Mouse (Mus musculus) macrophage (primary cell): ENCODE measurements around the gene Hoxd10. TPM values are rescaled to one million over a fixed set of nuclear protein-coding genes. Genes with fewer than 3 reads are reported as not detected.

Experiments
- H3K27ac ChIP-seq: fragments of 350-480 bp; formaldehyde crosslinking; 2 replicates; pipeline ENCODE4 v1.9.0; 2021
- H3K36me3 ChIP-seq: fragments of 350-480 bp; formaldehyde crosslinking; 2 replicates; pipeline ENCODE4 v1.9.0; 2021; ENCODE audit errors: inconsistent target
- H3K4me3 ChIP-seq: fragments of 350-480 bp; formaldehyde crosslinking; 2 replicates; pipeline ENCODE4 v1.9.0; 2021; ENCODE audit errors: inconsistent target
- H3K79me2 ChIP-seq: fragments of 350-480 bp; formaldehyde crosslinking; 2 replicates; pipeline ENCODE4 v1.9.0; 2021; ENCODE audit errors: inconsistent target
- WGBS: methylation state at CpG from one replicate; pipeline ENCODE4 v1.1.7; 2026; ENCODE audit warnings: inconsistent platforms; ENCODE audit not compliant: missing documents; 5-methylcytosine and 5-hydroxymethylcytosine counted together
- polyA plus RNA-seq: library from polyadenylated mRNA; stranded (reverse); fragments of 250-400 nt; gene quantifications from 3 replicates; pipeline ENCODE4 v1.2.4, GENCODE M21; 2018; ENCODE audit warnings: inconsistent platforms

The Hoxd10 gene
- polyA plus RNA-seq, 1 experiment from 2014 or later = not detected

DNA sequence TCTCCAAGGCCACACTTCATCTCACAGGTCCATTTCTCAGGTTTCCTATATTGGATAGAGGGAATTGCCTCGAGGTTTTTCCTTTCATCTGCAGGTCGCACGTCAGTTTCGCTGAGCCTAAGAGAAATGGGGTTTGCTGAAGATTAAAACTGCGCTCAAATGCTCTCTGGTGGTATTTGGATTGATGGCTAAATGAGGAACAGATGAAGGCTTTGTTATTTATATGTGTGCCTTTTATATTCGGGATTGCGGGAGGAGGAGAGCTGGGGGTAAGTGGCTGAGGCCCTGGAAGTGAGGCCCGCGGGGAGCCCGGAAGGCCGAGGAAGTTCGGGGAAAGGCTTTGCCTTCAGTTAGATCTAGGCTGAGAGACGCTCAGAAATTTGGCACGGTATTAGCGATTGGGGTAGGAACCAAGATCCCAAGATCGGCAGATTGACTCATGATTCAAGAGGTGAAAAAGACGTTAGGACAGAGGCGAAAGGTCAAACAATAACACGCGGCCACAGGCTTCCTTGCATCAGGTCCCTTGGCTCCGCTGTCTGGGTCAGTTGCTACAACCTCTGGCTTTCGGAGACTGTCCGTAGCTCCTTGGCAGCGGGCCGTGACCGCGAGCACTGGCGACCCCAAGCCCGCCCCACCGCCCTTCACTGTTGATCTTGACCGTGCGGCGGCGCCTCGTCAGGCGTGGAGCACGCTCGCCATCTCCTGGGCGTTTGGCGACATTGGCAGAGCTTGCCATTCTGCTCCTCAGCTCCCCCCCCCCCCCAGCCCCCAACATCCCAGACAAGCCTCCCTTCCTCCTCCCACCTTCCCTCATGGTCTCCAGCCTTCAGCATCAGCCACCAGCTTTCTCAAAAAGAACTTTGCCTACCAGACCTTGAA lies 19.0 kb upstream of the Hoxd10 start:
- Histone ChIP-seq H3K79me2 (no peaks in the 10 kb centered on the region), H3K27ac (no peak overlapping the region), H3K36me3 (no peaks in the 10 kb centered on the region), H3K4me3 (no peak overlapping the region)
- 7% methylated on average over 28 of the region's 40 CpGs for WGBS

DNA sequence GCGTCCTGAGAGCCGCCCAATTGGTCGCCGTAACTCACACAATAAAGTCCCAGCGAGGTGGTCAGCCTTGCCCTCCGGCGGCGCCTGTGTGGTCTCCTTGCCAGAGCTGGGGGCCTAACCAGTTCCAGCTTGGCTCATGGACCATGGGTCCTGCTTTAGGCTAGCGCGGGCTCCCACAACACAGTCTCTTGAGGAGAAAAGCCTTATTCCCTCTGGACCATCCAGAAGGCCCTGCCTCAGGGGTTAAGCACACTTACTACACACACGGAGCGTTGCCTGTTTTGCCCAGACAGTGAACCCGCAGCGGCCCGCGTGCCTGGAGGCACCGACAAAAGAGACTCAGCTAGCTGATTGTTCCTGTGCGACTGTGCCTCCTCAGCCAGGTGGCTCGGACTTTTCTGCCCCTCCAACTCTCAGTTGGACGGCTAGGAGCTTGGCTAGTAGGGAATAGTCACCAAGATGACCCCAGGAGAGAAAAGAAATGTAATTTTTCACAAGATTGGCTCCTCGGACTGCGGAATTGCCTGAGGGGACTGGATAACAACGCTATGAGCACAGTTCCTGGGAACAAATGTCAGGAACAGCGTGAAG lies 17.8 kb upstream of the Hoxd10 start:
- Histone ChIP-seq H3K4me3 (no peak overlapping the region), H3K27ac (no peak overlapping the region), H3K36me3 (no peaks in the 10 kb centered on the region), H3K79me2 (no peaks in the 10 kb centered on the region)
- WGBS = 7% methylated on average over 21 of the region's 24 CpGs

GRCm38 (mm10) chr2:74674881-74675665 lies 16.7 kb upstream of the Hoxd10 start, which contains the start of gene Hoxd12:
TSS of gene Hoxd12 (plus strand) at chr2:74675013.
- Histone ChIP-seq H3K4me3 (no peak within 1 kb of the TSS), H3K36me3 (no peaks in the 10 kb centered on the region), H3K27ac (no peak within 1 kb of the TSS), H3K79me2 (no peaks in the 10 kb centered on the region)
- 11% methylated on average over 47 of the region's 47 CpGs for WGBS

- no peak overlapping the region for H3K4me3 ChIP-seq
- no peaks in the 10 kb centered on the region for H3K79me2 ChIP-seq
- H3K36me3 ChIP-seq = no peaks in the 10 kb centered on the region
- 13% methylated on average over 23 of the region's 24 CpGs for WGBS
- no peak overlapping the region for H3K27ac ChIP-seq
Observed at GRCm38 (mm10) chr2:74675666-74676282, 15.9 kb upstream of the Hoxd10 start.

DNA sequence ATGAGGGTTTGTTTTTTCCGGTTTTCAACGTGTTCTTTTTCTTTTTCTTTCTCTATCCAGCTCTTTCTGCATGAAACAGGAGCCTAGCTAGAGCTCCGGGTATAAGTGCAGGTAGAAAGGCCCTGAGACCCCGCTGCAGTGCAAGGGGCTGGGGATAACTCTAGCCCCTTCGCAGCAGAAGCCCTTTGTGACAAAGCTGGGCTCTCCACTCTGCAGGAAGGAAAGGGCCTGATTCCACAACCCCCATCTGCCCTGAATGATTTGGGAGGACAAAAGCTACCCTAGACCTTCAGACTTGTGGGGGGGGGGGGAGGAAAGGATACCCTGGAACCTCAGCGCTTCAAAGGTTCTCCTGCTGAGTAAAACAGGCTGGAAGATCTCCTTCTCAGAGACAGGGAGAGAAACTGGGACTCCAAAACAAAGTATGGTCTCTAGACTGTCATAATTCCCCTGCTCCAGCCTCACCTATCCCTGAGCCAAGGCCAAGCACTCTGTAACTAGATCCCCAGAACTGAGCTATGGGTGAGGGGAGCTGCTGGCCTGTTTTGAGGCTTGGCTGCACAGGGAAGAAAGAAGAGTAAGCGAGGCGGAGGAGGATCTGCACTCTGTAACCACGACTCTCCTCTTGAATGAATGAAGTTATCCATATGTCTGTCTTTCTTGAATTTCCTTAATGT lies 15.2 kb upstream of the Hoxd10 start:
- H3K27ac ChIP-seq = no peak overlapping the region
- WGBS = 13% methylated on average over 9 of the region's 9 CpGs
- H3K4me3 ChIP-seq = no peak overlapping the region
- no peaks in the 10 kb centered on the region for H3K36me3 ChIP-seq
- no peaks in the 10 kb centered on the region for H3K79me2 ChIP-seq

DNA sequence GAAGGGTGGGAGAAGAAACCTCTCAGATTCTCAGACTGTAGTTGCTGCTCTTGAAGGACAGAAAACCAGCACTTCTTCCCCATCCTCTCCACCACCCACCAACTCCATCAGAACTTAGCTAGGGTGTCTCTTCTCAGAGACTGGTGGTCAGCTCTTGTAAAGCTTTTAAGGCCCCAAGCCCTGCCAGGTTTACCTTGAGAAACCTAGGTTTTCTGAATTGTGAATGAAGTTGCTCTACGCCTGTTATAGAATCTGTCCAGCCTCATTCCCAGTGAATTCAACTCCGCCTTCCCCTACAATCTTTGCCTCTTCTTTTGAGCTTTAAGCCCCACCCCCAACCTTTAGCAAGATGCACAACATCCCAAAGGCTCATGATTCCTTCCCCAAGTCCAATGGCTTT lies 14.6 kb upstream of the Hoxd10 start:
- no peak overlapping the region for H3K4me3 ChIP-seq
- no peaks in the 10 kb centered on the region for H3K36me3 ChIP-seq
- no peaks in the 10 kb centered on the region for H3K79me2 ChIP-seq
- no peak overlapping the region for H3K27ac ChIP-seq
- WGBS = 46% methylated on average over 2 of the region's 2 CpGs

GRCm38 (mm10) chr2:74678891-74679595 lies 12.7 kb upstream of the Hoxd10 start, which contains the start of gene Hoxd11:
TSS of gene Hoxd11 (plus strand) at chr2:74679557.
- no peak within 1 kb of the TSS for H3K4me3 ChIP-seq

DNA sequence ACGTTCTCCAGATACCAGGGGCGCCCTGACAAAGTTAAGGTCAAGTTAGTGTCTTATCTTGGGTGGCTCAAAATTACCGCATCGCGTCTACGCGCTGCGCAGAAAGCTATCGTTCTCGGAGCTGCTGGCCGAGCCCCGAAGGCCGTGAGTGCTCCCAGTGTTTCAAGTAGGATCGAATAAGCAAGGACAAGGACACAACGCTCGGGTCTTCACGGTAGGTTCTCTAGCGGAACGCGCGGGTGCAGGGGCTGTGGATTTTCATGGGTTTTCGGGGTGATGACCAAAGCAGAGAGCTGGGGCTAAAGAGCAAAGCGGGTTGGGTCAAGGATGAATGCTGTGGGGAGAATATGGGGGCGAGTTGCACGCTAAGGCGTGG lies 12.1 kb upstream of the Hoxd10 start:
- no peaks in the 10 kb centered on the region for H3K36me3 ChIP-seq
- H3K79me2 ChIP-seq = no peaks in the 10 kb centered on the region
- WGBS = 4% methylated on average over 26 of the region's 26 CpGs
- H3K4me3 ChIP-seq = no peak overlapping the region
- no peak overlapping the region for H3K27ac ChIP-seq

More at GRCm38 (mm10) chr2:74678891-74679595, 12.7 kb upstream of the Hoxd10 start, which contains the start of gene Hoxd11:
- Histone ChIP-seq H3K79me2 (no peaks in the 10 kb centered on the region), H3K27ac (no peak within 1 kb of the TSS), H3K36me3 (no peaks in the 10 kb centered on the region)
- 5% methylated on average over 15 of the region's 15 CpGs for WGBS

GRCm38 (mm10) chr2:74679980-74680379 lies 11.7 kb upstream of the Hoxd10 start:
- H3K27ac ChIP-seq = no peak overlapping the region
- H3K36me3 ChIP-seq = no peaks in the 10 kb centered on the region
- WGBS = 7% methylated on average over 23 of the region's 23 CpGs
- no peak overlapping the region for H3K4me3 ChIP-seq
- no peaks in the 10 kb centered on the region for H3K79me2 ChIP-seq

- Histone ChIP-seq H3K79me2 (no peaks in the 10 kb centered on the region), H3K4me3 (no peak overlapping the region), H3K27ac (no peak overlapping the region), H3K36me3 (no peaks in the 10 kb centered on the region)
- WGBS = 8% methylated on average over 21 of the region's 21 CpGs
Observed at GRCm38 (mm10) chr2:74680561-74681398, 10.9 kb upstream of the Hoxd10 start.

GRCm38 (mm10) chr2:74681594-74682531 lies 9.9 kb upstream of the Hoxd10 start:
- no peaks in the 10 kb centered on the region for H3K79me2 ChIP-seq
- 6% methylated on average over 75 of the region's 78 CpGs for WGBS
- H3K36me3 ChIP-seq = no peaks in the 10 kb centered on the region
- H3K27ac ChIP-seq = no peak overlapping the region
- no peak overlapping the region for H3K4me3 ChIP-seq

DNA sequence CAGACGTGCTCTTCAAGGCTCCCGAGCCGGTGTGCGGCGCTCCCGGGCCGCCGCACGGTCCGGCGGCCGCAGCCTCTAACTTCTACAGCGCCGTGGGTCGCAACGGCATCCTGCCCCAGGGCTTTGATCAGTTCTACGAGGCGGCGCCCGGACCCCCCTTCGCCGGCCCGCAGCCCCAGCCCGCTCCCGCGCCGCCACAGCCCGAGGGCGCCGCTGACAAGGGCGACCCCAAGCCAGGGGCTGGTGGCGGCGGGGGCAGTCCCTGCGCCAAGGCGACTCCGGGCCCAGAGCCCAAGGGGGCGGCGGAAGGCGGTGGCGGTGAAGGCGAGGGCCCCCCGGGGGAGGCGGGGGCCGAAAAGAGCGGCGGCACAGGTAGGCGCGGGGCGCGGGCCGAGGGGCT lies 8.9 kb upstream of the Hoxd10 start:
- H3K27ac ChIP-seq = no peak overlapping the region
- H3K4me3 ChIP-seq = no peak overlapping the region
- H3K36me3 ChIP-seq = no peaks in the 10 kb centered on the region
- no peaks in the 10 kb centered on the region for H3K79me2 ChIP-seq
- 4% methylated on average over 39 of the region's 51 CpGs for WGBS
